Mouse (Mus musculus) cerebellum, adult 2 months (tissue): ENCODE measurements around the gene Hes5.

Source experiments
- CTCF ChIP-seq: fragments of 200-500 bp; IDR thresholded peaks from 2 replicates; pipeline ENCODE4 v1.5.1; 2011; ENCODE audit warnings: low read depth, mild to moderate bottlenecking, control low read depth, low read length, moderate library complexity, borderline replicate concordance; ENCODE audit not compliant: insufficient read depth
- POLR2A ChIP-seq: fragments of 200-500 bp; IDR thresholded peaks from 2 replicates; pipeline ENCODE4 v1.6.1; 2011; ENCODE audit warnings: low read length, control low read depth, borderline replicate concordance; ENCODE audit not compliant: insufficient read depth

GRCm38 (mm10) chr4:154981076-154981475, 20.4 kb downstream of the Hes5 start:
- TF ChIP-seq POLR2A: no peak
- TF ChIP-seq CTCF: no peak
